Mouse (Mus musculus) spleen, postnatal 36 days (tissue): ENCODE data around the gene Vav3.

Source experiments
- DNase-seq, 2 experiments: peaks; one replicate each; pipeline ENCODE4 v3.0.0; 2022; ENCODE audit warnings: low spot score in 2 of 2, mixed read lengths in 1 of 2

The Vav3 gene

GRCm38 (mm10) chr3:109578347-109578746, 237.9 kb downstream of the Vav3 start:
- DNase-seq = no peak

GRCm38 (mm10) chr3:109578983-109579382, 238.5 kb downstream of the Vav3 start:
- no peak for DNase-seq

GRCm38 (mm10) chr3:109585946-109586345, 245.5 kb downstream of the Vav3 start:
- DNase-seq = no peak

- no peak for DNase-seq
Measured at GRCm38 (mm10) chr3:109592970-109593369, 252.5 kb downstream of the Vav3 start.

- DNase-seq = no peak
Measured at GRCm38 (mm10) chr3:109596084-109596483, 255.6 kb downstream of the Vav3 start.

GRCm38 (mm10) chr3:109600699-109601451, 260.4 kb downstream of the Vav3 start:
- no peak for DNase-seq

GRCm38 (mm10) chr3:109602753-109603152, 262.3 kb downstream of the Vav3 start:
- no peak for DNase-seq

- DNase-seq = no peak
Measured at GRCm38 (mm10) chr3:109606121-109606520, 265.7 kb downstream of the Vav3 start.

- DNase-seq = no peak
Measured at GRCm38 (mm10) chr3:109621721-109622120, 281.3 kb downstream of the Vav3 start.

- DNase-seq = no peak
Measured at GRCm38 (mm10) chr3:109622361-109622760, 281.9 kb downstream of the Vav3 start.

GRCm38 (mm10) chr3:109622816-109623215, 282.4 kb downstream of the Vav3 start:
- no peak for DNase-seq

GRCm38 (mm10) chr3:109623770-109624169, 283.3 kb downstream of the Vav3 start:
- DNase-seq = no peak

GRCm38 (mm10) chr3:109636045-109636444, 295.6 kb downstream of the Vav3 start:
- DNase-seq = no peak

- no peak for DNase-seq
Measured at GRCm38 (mm10) chr3:109639386-109639785, 298.9 kb downstream of the Vav3 start.

GRCm38 (mm10) chr3:109640796-109641195, 300.3 kb downstream of the Vav3 start:
- no peak for DNase-seq

- DNase-seq = no peak
Measured at GRCm38 (mm10) chr3:109648242-109648641, 307.8 kb downstream of the Vav3 start.

GRCm38 (mm10) chr3:109651479-109651878, 311.0 kb downstream of the Vav3 start:
- no peak for DNase-seq

GRCm38 (mm10) chr3:109652860-109653631, 312.6 kb downstream of the Vav3 start:
- DNase-seq = no peak

- DNase-seq = no peak
Measured at GRCm38 (mm10) chr3:109654386-109654785, 313.9 kb downstream of the Vav3 start.

GRCm38 (mm10) chr3:109671716-109672115, 331.3 kb downstream of the Vav3 start:
- DNase-seq = no peak

GRCm38 (mm10) chr3:109672925-109673324, 332.5 kb downstream of the Vav3 start:
- no peak for DNase-seq

GRCm38 (mm10) chr3:109680281-109680680, 339.8 kb downstream of the Vav3 start:
- DNase-seq = no peak

- no peak for DNase-seq
Measured at GRCm38 (mm10) chr3:109681863-109682262, 341.4 kb downstream of the Vav3 start.
